Mouse (Mus musculus): ENCODE data around the gene Polrmt. TPM values are rescaled to one million over a fixed set of nuclear protein-coding genes. Genes with fewer than 3 reads are reported as not detected.
"Not testable (repeated sequence)": the region's sequence is repeated elsewhere in the genome, so short reads cannot be mapped to it uniquely, and the experiment has no call there.

The Polrmt gene
- polyA plus RNA-seq, 1 experiment from 2014 or later, result 45.9 TPM

DNA sequence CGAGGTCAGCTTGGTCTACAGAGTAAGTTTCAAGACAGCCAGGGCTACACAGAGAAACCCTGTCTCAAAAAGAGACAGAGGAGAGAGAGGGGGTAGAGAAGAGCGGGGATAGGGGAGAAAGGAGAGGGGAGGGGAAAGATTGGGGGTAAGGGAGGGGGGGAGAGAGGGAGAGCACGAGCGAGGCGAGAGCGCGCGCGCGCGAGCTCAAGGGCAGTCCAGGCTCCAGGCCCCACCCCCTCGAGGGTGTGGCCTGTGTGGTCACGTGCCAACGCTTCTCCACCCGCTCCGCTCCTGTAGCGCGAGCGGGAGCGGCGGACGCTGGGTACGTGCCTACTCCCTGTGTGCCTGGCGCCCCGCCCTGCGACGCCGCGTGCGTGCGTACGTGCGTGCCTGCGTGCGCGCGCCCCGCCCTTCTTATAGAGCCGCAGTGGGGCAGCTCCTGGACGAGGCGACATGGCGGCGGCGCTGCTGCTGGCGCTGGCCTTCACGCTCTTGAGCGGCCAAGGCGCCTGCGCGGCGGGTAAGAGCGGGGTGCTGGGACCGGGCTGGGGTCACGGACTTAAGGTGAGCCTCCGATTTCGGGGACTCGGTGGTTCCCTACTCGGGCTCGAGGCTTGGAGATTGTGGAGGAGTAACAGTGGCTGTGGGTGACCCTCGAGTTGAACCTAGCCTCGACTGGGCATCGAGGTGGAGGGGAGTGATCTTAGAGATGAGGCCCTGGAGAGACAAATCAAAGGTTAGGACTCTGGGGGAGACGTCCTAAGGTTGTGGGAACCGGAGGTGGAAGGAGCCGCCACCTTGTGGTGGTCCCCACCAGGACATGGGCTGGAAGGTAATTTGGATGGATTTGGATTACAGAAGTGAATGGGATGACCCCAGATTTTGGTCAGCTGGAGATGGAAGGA lies 42.1 kb downstream of the Polrmt start, which contains the start of gene Bsg:
Gene Bsg, plus strand, starts transcription at position 427 of the 905 bp plus-strand sequence.
- peak; percentile 94 for ATAC-seq
- H3K9me3 ChIP-seq (replicated peaks; ENCODE audit: control insufficient read depth, low read length, poor library complexity, severe bottlenecking), result no peaks in the 10 kb centered on the region
- under 1% methylated on average over 47 of the region's 65 CpGs for WGBS
- H3K27me3 ChIP-seq (ENCODE audit: control insufficient read depth, insufficient read depth, low read depth, low read length), result no peaks in the 10 kb centered on the region
- H3K27ac ChIP-seq (ENCODE audit: low read length), result peak within 1 kb of the TSS; percentile 85
- H3K4me3 ChIP-seq (ENCODE audit: low read depth, low read length), result peak within 1 kb of the TSS; percentile 73
- H3K4me1 ChIP-seq (ENCODE audit: control insufficient read depth, insufficient read depth, low read length), result peaks cover 30% of the 10 kb centered on the region
- peaks cover 4% of the 10 kb centered on the region; the same call in 1 of the 2 replicates for H3K36me3 ChIP-seq (ENCODE audit: control insufficient read depth, insufficient read depth, low read length)
- peak within 1 kb of the TSS; percentile 89 for H3K9ac ChIP-seq (ENCODE audit: low read depth, low read length)
- H3K4me2 ChIP-seq (ENCODE audit: low read length), result peak within 1 kb of the TSS; percentile 69

GRCm38 (mm10) chr10:79703541-79703940 lies 42.8 kb downstream of the Polrmt start:
- H3K9ac ChIP-seq (ENCODE audit: low read depth, low read length), result no peak overlapping the region
- H3K9me3 ChIP-seq (replicated peaks; ENCODE audit: control insufficient read depth, low read length, poor library complexity, severe bottlenecking), result no peaks in the 10 kb centered on the region
- H3K36me3 ChIP-seq (ENCODE audit: control insufficient read depth, insufficient read depth, low read length), result no peaks in the 10 kb centered on the region
- ATAC-seq, result peak; percentile 15
- peaks cover 30% of the 10 kb centered on the region for H3K4me1 ChIP-seq (ENCODE audit: control insufficient read depth, insufficient read depth, low read length)
- H3K27ac ChIP-seq (ENCODE audit: low read length), result peak overlapping the region; percentile 56
- 75% methylated on average over 10 of the region's 10 CpGs for WGBS
- H3K27me3 ChIP-seq (ENCODE audit: control insufficient read depth, insufficient read depth, low read depth, low read length), result no peaks in the 10 kb centered on the region
- H3K4me2 ChIP-seq (ENCODE audit: low read length), result peak overlapping the region; percentile 56
- peak overlapping the region; percentile 73 for H3K4me3 ChIP-seq (ENCODE audit: low read depth, low read length)

- H3K9me3 ChIP-seq (replicated peaks; ENCODE audit: control insufficient read depth, low read length, poor library complexity, severe bottlenecking); H3K27me3 ChIP-seq (ENCODE audit: control insufficient read depth, insufficient read depth, low read depth, low read length); H3K27ac ChIP-seq (ENCODE audit: low read length); H3K36me3 ChIP-seq (ENCODE audit: control insufficient read depth, insufficient read depth, low read length); ATAC-seq; H3K4me3 ChIP-seq (ENCODE audit: low read depth, low read length); H3K9ac ChIP-seq (ENCODE audit: low read depth, low read length); H3K4me2 ChIP-seq (ENCODE audit: low read length): not testable (repeated sequence)
- WGBS, result 83% methylated on average over 3 of the region's 4 CpGs
- H3K4me1 ChIP-seq (ENCODE audit: control insufficient read depth, insufficient read depth, low read length), result peaks cover 30% of the 10 kb centered on the region
Observed at GRCm38 (mm10) chr10:79702970-79703369, 43.4 kb downstream of the Polrmt start.

DNA sequence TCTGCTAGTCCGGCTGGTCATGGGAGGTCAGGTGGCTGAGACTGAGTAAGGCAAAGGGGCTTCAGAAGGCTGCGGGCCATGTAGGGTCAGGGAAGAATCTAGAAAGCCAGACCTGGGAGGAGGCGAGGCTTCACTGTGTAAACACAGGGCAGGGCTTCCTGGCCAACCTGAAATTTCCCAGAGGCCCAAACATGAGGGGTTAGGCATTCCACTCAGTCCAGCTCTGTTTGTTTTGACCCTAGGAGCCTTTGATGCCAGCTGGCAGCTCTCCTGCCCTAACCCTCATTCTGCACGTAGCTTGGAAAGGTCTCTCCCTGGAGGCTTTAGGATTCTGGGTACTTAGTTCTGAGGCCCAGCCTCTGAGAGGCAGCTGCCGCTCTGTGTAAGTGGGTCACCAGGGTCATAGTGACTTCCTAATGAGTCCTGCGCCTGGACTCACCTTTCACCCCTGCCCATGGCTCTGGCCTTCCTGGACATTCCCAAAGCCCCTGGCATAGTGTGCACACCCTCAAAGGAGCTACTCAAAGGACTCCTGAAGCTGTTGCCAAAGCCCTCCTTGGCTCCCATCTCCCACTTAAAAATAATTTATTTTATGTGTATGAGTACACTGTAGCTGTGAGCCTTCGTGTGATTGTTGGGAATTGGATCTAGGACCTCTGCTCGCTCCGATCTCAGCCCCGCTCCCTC lies 44.8 kb downstream of the Polrmt start:
- H3K4me2 ChIP-seq (ENCODE audit: low read length), result no peak overlapping the region
- H3K9ac ChIP-seq (ENCODE audit: low read depth, low read length), result no peak overlapping the region
- ATAC-seq, result no peak
- 71% methylated on average over 10 of the region's 10 CpGs for WGBS
- no peaks in the 10 kb centered on the region for H3K9me3 ChIP-seq (replicated peaks; ENCODE audit: control insufficient read depth, low read length, poor library complexity, severe bottlenecking)
- H3K4me3 ChIP-seq (ENCODE audit: low read depth, low read length), result no peak overlapping the region
- H3K4me1 ChIP-seq (ENCODE audit: control insufficient read depth, insufficient read depth, low read length), result peaks cover 17% of the 10 kb centered on the region
- H3K36me3 ChIP-seq (ENCODE audit: control insufficient read depth, insufficient read depth, low read length), result no peaks in the 10 kb centered on the region
- H3K27me3 ChIP-seq (ENCODE audit: control insufficient read depth, insufficient read depth, low read depth, low read length), result no peaks in the 10 kb centered on the region
- H3K27ac ChIP-seq (ENCODE audit: low read length), result no peak overlapping the region

DNA sequence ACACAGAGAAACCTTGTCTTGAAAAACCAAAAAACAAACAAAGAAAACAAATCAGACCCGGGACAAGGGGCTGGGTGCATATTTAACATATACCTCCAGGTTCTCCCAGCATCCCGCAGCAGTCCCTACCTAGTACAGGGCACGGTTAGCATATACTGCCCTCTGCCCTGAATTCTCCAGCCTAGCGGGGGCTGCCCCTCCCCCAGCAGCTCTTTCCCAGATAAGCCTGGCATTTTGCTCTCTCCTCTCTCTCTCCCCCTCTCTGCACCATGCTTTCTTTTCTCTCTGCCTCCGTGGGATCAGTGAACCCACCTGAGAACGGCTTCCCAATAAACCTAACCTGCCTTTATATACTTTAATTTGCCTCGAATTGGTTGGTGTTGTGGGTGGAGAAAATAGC lies 45.7 kb downstream of the Polrmt start:
- WGBS, result 48% methylated on average over 7 of the region's 7 CpGs
- Histone ChIP-seq H3K4me2 (ENCODE audit: low read length) (no peak overlapping the region), H3K4me3 (ENCODE audit: low read depth, low read length) (no peak overlapping the region), H3K9ac (ENCODE audit: low read depth, low read length) (no peak overlapping the region), H3K27me3 (ENCODE audit: control insufficient read depth, insufficient read depth, low read depth, low read length) (no peaks in the 10 kb centered on the region), H3K9me3 (replicated peaks; ENCODE audit: control insufficient read depth, low read length, poor library complexity, severe bottlenecking) (no peaks in the 10 kb centered on the region), H3K36me3 (ENCODE audit: control insufficient read depth, insufficient read depth, low read length) (no peaks in the 10 kb centered on the region), H3K4me1 (ENCODE audit: control insufficient read depth, insufficient read depth, low read length) (peaks cover 7% of the 10 kb centered on the region), H3K27ac (ENCODE audit: low read length) (no peak overlapping the region)
- ATAC-seq, result no peak

GRCm38 (mm10) chr10:79698459-79698858 lies 47.9 kb downstream of the Polrmt start:
- Histone ChIP-seq H3K4me2 (ENCODE audit: low read length) (no peak overlapping the region), H3K4me3 (ENCODE audit: low read depth, low read length) (no peak overlapping the region), H3K27me3 (ENCODE audit: control insufficient read depth, insufficient read depth, low read depth, low read length) (no peaks in the 10 kb centered on the region), H3K27ac (ENCODE audit: low read length) (peak overlapping the region; percentile 50), H3K9me3 (replicated peaks; ENCODE audit: control insufficient read depth, low read length, poor library complexity, severe bottlenecking) (no peaks in the 10 kb centered on the region), H3K36me3 (ENCODE audit: control insufficient read depth, insufficient read depth, low read length) (no peaks in the 10 kb centered on the region), H3K9ac (ENCODE audit: low read depth, low read length) (no peak overlapping the region), H3K4me1 (ENCODE audit: control insufficient read depth, insufficient read depth, low read length) (no peaks in the 10 kb centered on the region)
- 93% methylated on average over 6 of the region's 6 CpGs for WGBS
- no peak for ATAC-seq

DNA sequence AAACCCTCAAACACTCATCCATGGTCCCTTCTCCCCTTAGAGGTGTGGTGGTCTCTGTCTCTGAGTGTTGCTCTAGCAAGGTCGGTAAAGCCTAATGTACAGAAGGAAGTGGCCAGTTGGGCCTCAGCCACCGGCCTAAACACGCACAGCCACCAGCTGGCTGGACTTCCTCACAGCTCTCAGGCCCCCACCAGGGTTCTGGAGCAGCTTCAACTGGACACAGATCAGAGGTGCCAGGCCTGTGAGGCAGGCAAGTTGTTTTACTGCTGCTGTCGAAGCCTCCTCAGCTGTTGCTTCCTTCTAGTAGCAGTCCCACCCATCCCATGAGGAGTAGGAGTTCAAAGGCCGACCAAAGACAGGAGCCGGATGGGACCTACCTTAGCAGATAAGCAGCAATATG lies 48.5 kb downstream of the Polrmt start:
- Histone ChIP-seq H3K4me3 (ENCODE audit: low read depth, low read length) (no peak overlapping the region), H3K9ac (ENCODE audit: low read depth, low read length) (no peak overlapping the region), H3K4me1 (ENCODE audit: control insufficient read depth, insufficient read depth, low read length) (no peaks in the 10 kb centered on the region), H3K4me2 (ENCODE audit: low read length) (no peak overlapping the region), H3K9me3 (replicated peaks; ENCODE audit: control insufficient read depth, low read length, poor library complexity, severe bottlenecking) (no peaks in the 10 kb centered on the region), H3K27ac (ENCODE audit: low read length) (no peak overlapping the region), H3K36me3 (ENCODE audit: control insufficient read depth, insufficient read depth, low read length) (no peaks in the 10 kb centered on the region), H3K27me3 (ENCODE audit: control insufficient read depth, insufficient read depth, low read depth, low read length) (no peaks in the 10 kb centered on the region)
- WGBS, result 85% methylated on average over 6 of the region's 6 CpGs
- no peak for ATAC-seq

GRCm38 (mm10) chr10:79696129-79696651 lies 50.2 kb downstream of the Polrmt start:
- no peaks in the 10 kb centered on the region for H3K4me1 ChIP-seq (ENCODE audit: control insufficient read depth, insufficient read depth, low read length)
- no peak overlapping the region for H3K4me2 ChIP-seq (ENCODE audit: low read length)
- no peak overlapping the region for H3K27ac ChIP-seq (ENCODE audit: low read length)
- ATAC-seq, result no peak
- H3K9ac ChIP-seq (ENCODE audit: low read depth, low read length), result no peak overlapping the region
- WGBS, result 67% methylated on average over 9 of the region's 9 CpGs
- no peaks in the 10 kb centered on the region for H3K36me3 ChIP-seq (ENCODE audit: control insufficient read depth, insufficient read depth, low read length)
- no peaks in the 10 kb centered on the region for H3K9me3 ChIP-seq (replicated peaks; ENCODE audit: control insufficient read depth, low read length, poor library complexity, severe bottlenecking)
- H3K27me3 ChIP-seq (ENCODE audit: control insufficient read depth, insufficient read depth, low read depth, low read length), result no peaks in the 10 kb centered on the region
- no peak overlapping the region for H3K4me3 ChIP-seq (ENCODE audit: low read depth, low read length)
